Mouse (Mus musculus) adrenal gland, adult 8-10 months (tissue): ENCODE data around the gene Abhd14a. TPM values are rescaled to one million over a fixed set of nuclear protein-coding genes. Genes with fewer than 3 reads are reported as not detected.

ENCODE experiments used
- DNase-seq: peaks from one replicate; pipeline ENCODE4 v3.0.0; 2022
- total RNA-seq, 4 experiments: library from RNA; stranded (reverse); gene quantifications; 2 replicates each; pipeline ENCODE4 v1.2.4; 2022

Abhd14a gene
- total RNA-seq, 4 experiments from 2014 or later: 24.8 to 32.3 (median 26.4) TPM

DNA sequence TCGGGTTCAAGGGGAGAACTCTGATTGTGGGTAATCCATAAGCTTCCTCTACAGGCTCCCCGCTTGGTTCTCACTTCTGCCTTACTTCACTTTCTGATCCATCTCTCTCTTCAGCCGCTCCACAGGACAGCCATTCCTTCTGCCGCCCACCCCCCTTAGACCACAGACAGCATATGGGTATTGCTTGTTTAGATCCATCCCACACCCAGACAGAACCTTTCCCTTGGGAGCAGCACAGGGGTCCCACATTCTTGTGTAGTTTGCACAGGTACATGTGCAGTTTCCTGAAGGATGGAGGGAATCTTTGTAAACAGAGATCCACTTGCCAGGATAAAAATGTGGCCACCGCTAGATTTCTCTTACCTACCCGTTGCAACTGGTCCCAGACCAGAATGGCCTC is 4.9 kb upstream of the Abhd14a start:
- no peak for DNase-seq

DNA sequence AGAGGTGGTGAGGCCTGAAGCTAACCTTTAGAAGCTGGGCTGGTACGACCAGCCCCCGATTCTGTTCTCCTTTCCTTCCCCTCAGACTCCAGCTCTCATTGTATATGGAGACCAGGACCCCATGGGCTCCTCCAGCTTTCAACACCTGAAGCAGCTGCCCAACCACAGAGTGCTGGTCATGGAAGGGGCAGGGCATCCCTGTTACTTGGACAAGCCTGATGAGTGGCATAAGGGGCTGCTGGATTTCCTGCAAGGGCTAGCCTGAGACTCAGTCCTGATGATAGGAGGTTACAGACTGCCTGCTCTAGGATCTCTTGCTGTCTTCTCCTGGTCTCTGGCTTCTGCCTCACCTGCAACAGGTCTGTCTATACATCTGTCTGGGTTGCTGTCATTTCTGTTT is 4.4 kb upstream of the Abhd14a start:
- no peak for DNase-seq

GRCm38 (mm10) chr9:106451298-106451697 is 3.8 kb upstream of the Abhd14a start:
- DNase-seq: no peak

DNA sequence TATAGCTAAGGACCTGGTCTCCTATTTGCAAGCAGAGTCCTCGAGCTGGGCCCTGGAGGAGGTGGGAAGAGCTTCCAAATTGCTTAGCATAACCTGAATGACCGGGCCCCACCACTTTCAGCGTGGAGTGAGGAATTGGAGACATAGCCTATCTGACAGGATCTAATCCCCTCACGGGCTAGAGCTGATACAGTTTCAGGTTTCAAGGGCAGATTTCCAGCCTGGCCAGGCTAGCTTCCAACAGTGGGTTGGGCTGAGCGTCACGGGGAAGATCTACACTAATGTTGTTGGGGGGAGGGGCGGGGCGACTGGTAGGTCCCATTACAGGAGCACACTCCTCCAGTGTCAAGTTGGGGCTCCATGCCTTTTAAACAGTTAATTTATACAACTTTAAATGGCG is 3.2 kb upstream of the Abhd14a start:
- peak; percentile 64 for DNase-seq

DNA sequence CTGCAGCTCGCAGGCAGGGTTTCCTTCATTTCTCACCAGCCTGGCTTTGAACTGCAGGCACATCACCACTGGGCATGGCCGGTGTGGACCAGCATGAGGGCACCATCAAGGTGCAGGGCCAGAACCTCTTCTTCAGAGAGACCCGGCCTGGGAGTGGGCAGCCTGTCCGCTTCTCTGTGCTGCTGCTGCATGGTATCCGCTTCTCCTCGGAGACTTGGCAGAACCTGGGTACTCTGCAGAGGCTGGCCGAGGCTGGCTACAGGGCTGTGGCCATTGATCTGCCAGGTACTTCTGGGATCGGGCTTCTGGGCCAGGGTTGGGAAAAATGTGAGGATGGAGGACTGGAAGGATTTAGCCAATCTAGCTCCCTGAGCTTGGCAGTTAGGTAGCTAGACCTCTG is 2.5 kb upstream of the Abhd14a start:
- no peak for DNase-seq

DNA sequence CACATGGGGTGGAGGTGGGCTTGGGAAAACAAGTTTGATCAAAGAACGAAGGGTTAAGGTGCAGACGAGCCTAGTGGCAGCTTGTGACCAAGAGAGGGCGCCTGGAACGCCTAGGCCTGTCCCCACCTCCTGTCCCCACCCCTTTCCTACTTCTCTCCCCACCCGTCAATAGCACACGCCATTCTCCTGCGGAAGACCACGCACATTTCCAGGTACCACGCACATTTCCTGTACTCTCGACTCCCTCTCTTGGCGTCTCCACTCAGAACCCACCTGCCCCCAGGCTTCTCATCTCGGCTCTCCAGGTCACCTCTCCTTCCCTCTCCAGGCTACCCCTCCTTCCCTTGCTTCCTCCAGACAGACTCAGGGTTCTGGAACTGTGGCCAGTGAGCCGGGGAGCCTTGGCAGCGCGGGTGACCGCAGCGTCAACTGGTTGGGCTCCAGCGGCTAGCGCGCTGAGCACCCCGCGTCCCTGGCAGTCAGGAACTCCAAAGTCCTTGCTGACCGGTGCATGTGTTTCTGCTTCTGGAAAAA is 1.1 kb upstream of the Abhd14a start:
- DNase-seq: peak; percentile 75

- DNase-seq: no peak
Measured at GRCm38 (mm10) chr9:106447951-106448350, 473 bp upstream of the Abhd14a start.

DNA sequence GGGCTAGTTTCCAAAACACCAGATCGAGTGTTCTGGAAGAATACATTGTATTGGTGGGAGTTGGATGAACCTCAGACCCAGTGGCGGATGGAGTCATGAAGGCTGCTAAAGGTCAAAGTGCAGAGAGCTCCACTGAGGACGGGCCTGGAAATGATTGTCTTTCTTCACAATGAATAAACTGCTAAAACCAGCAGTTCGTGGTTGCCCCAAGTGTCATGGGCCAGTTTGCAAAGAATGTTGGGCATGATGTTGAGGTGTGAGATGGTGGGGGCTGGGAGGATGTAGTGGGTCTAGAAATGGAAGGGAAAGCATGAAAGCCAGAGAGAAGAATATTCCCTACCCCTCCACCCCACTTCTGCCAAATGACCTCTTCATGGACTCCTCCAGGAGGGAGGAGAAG is 2.6 kb downstream of the Abhd14a start:
- DNase-seq: no peak

DNA sequence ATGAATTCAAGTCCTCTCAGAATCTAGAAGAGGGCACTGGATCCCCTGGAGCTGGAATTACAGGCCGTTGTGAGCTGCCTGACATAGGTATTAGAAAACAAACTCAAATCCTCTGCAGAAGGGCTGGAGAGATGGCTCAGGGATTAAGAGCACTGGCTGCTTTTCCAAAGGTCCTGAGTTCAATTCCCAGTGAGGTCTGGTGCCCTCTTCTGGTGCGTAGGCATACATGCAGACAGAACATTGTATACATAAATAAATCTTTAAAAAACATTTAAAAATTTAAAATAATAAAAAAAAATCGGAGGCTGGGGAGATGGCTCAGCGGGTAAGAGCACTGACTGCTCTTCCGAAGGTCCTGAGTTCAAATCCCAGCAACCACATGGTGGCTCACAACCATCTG is 4.8 kb downstream of the Abhd14a start:
- no peak for DNase-seq

DNA sequence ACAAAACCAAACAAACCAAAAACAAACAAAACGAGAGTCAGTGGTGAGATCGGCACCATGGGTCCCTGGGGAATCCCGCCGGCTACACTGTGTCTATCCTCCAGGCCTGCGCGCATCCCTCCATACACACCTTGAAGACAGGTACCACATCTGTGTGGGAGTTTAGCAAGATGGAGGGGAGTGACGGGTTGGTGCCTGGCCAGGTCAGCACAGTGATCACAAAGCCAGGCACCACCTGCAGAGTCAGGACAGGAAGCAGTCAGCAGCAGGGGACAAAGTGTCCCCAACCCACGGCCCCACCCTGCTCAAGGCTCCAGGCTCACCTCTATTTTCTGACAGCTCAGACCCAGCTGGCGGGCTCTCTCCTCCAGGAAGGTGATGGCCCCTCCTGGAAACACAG is 10.9 kb downstream of the Abhd14a start:
- DNase-seq: no peak

- DNase-seq: no peak
Measured at GRCm38 (mm10) chr9:106433389-106433788, 14.1 kb downstream of the Abhd14a start.

DNA sequence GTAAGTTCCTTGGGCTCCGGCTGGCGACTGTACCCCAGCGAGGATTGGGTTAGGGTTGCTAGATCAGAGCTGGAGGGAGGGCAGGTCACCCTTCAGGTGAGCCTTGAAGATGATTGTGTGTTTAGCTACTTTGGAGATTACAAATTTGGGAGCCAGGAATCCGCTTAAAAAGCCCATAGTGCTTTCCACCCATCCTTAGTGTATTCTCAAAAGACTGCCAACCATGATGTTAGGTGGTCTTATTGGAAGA is 17.5 kb downstream of the Abhd14a start:
- no peak for DNase-seq

DNA sequence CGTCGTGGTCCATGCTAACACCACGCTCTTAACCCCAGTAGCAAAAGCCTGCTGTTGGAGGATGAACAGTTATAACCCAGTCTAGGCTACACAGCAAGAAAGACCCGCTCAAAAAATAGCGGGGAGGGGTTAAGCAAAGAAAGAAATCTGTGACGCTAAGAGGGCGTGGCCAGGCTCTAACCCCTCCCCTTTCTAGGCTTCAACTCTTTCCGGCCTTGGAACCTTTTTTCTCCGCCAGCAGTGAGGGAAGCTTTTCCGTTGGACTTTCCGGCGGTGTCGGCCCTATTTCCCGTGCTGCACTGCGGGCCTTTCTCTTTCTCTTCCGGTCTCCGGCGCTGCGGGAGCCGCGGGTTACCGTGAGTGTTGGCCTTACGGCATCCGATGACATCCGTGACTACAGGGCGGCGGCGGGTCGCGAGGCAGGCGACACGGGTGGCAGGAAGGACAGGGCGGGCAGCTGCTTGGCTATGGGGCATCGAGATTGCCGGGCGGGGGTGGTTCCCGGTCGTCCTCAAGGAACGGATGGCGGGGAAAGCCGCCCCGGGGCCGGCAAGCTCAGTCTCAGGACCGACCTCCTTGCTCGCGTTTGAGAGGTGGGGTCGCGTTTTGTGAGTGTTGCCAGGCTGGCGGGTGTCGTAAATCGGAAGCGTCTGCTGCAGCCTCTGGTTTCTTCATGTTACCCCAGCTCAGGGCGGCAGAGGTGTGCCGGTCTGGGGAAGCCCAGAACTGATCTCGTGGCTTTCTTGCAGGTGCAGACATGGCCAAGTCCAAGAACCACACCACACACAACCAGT is 18.1 kb downstream of the Abhd14a start, which contains the start of gene Rpl29:
Gene Rpl29, plus strand, starts transcription at position 234 of the 794 bp plus-strand sequence.
- DNase-seq: peak; percentile 91

DNA sequence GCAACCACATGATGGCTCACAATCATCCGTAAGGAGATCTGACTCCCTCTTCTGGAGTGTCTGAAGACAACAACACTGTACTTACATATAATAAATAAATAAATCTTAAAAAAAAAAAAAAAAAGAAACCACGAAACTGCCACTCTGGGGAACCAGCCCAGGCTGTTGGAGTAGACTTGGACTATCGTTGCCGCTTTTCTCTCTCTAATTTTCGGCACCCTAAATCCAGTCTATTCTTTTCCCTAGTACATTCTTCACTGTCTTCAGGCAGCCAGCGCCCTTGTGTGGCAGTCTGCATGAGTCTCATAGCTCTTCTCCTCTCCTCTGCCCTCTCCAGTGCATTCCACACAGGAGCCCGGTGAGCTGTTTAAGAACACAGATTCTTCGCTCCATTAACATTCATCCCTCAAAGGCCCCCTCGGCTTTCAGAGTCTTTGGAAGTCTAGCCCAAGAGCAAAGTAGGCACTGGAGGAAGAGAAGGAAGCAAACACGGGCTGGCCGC is 18.7 kb downstream of the Abhd14a start:
- DNase-seq: no peak

- DNase-seq: peak; percentile 73
Measured at GRCm38 (mm10) chr9:106421865-106422160, 25.7 kb downstream of the Abhd14a start.

DNA sequence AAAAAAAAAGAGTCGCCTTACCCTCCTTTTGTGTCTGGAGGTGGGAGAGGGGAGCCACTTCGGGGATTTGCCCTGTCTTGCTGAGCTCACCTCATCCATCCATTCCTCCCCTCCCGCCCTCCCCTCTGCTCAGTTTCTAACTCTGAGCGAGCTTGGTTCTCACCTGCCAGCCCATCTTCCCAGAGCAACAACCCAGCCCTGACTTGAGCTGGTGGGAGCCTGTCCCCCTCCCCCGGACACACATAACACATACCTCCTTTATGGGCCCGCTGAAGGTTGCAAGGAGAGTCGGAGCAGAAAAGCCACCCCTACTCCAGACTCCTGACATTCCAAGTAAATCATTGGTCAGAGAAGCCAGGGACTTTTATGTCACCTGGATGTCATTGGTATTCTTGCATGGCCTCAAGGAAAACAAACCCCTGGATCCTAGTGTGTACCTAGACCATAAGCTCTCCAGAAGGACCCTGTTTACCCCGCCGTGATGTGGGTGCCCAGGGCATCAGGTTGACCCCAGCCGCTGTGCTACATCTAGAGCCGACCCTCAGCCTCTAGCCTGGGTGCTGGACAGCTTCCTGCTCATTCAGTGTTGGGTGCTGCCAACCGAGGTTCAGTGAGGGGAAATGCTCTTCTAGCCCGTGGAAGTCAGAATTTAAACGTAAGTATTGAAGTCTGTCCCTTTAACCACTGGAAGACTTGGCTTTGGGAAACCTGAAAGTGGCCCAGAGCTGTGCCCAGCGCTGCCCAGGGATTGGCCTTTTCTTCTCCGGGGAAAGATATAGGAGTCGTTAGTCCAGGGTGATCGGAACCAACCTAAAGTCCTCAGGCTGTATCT is 26.2 kb downstream of the Abhd14a start:
- DNase-seq: no peak

DNA sequence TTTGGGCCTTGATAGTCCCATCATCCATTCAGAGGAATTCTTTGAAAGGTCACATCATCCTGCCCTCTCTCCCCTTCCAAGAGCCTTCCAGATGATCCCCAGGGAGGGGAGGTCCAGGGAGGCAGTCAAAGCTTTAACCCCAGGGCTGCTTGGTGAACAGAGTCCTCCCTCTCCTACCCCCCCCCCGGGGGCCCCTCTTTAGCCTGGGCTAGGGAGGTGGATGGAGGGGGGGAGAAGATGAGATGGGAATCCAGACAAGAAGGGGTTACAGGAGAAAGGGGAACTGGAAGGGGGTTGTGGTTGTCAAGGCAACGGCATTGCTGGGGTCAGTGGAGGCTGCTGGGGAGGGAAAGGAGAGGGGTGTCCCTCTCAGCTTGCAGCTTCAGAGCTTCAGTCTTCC is 26.9 kb downstream of the Abhd14a start:
- no peak for DNase-seq

- DNase-seq: no peak
Measured at GRCm38 (mm10) chr9:106417841-106418625, 29.4 kb downstream of the Abhd14a start.

DNA sequence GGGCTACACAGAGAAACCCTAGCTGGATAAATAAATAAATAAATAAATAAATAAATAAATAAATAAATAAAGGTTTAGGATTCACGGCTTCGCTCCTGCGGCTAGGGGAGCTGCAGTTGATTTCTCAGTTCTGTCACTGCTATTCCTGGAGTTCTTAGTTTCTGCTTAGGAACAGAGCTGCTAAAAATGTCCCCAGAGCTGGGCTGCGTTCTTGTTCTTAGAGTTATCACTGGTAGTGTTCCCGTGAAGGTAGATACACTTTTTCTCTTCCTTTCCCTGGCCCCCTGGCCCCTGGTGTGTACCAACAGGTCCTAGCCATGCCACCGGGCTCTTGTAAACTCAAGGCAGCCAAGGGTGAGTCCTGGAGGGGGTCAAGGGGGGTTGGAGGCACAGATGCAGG is 30.7 kb downstream of the Abhd14a start:
- DNase-seq: no peak

DNA sequence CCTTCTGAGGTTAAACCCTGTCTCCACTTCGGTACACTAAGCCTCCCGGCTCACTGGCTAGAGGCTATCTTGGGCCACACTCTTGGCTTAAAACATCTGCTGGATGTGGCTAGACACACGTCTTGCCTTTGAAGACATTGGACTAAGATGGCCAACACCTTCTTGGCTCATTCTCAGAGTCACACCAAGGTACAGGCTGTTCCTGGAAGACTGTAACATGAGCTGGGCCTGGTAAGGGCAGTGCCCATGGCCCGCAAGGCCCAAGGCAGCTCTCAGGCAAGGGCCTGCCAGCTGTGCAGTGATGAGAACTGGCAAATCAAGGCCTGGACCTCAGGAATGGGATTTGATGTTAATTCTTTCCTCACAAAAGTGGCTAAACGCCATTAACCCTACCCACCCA is 33.9 kb downstream of the Abhd14a start:
- no peak for DNase-seq

DNA sequence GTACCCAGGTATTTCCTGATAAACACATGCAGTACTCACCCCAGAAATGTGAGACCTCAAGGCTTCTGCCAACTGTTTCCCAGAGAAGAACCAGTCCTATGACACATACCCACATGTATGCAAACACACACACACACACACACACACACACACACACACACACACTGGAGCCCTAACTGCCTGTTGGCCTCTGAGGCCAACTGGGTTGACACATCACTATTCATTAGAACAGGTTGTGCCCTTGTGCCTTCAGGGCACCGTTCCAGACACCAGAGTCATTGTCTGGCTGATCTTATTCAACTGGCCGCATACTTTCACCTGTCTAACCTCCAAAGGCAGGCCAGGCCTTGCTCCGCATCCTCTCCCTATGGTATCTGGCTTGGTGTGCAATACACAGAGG is 35.3 kb downstream of the Abhd14a start:
- DNase-seq: no peak

- DNase-seq: no peak
Measured at GRCm38 (mm10) chr9:106411729-106412128, 35.7 kb downstream of the Abhd14a start.

- no peak for DNase-seq
Measured at GRCm38 (mm10) chr9:106411091-106411594, 36.3 kb downstream of the Abhd14a start.
